Mouse (Mus musculus): Measurements from ENCODE around the gene Fbxl4. TPM values are rescaled to one million over a fixed set of nuclear protein-coding genes. Genes with fewer than 3 reads are reported as not detected.

The Fbxl4 gene
- polyA plus RNA-seq, 1 experiment from 2014 or later: 8.6 TPM

- Histone ChIP-seq H3K9me3 (no peaks in the 10 kb centered on the region), H3K27ac (no peak overlapping the region), H3K4me3 (replicated peaks) (no peak overlapping the region), H3K9ac (replicated peaks) (no peak overlapping the region), H3K4me2 (no peak overlapping the region), H3K36me3 (no peaks in the 10 kb centered on the region), H3K27me3 (no peaks in the 10 kb centered on the region), H3K4me1 (replicated peaks) (0 out of 2 replicates have a peak, but pooled peaks cover 2% of the 10 kb centered on the region)
- no peak for ATAC-seq (ENCODE audit: insufficient number of reproducible peaks, insufficient read depth, low FRiP score, low TSS enrichment, low read depth)
- 86% methylated on average over 13 of the region's 13 CpGs for WGBS
These were observed 35.6 kb downstream of the Fbxl4 start for GRCm38 (mm10) chr4:22392777-22393473.

- H3K27me3 ChIP-seq: no peaks in the 10 kb centered on the region
- no peaks in the 10 kb centered on the region for H3K9me3 ChIP-seq
- no peak for ATAC-seq (ENCODE audit: insufficient number of reproducible peaks, insufficient read depth, low FRiP score, low TSS enrichment, low read depth)
- no peaks in the 10 kb centered on the region for H3K4me1 ChIP-seq (replicated peaks)
- H3K4me3 ChIP-seq (replicated peaks): no peak overlapping the region
- H3K27ac ChIP-seq: no peak overlapping the region
- H3K9ac ChIP-seq (replicated peaks): no peak overlapping the region
- peaks cover 8% of the 10 kb centered on the region for H3K36me3 ChIP-seq
- 74% methylated on average over 2 of the region's 2 CpGs for WGBS
- H3K4me2 ChIP-seq: no peak overlapping the region
These were observed 38.1 kb downstream of the Fbxl4 start for GRCm38 (mm10) chr4:22395404-22395803.

- no peaks in the 10 kb centered on the region for H3K27me3 ChIP-seq
- no peak for ATAC-seq (ENCODE audit: insufficient number of reproducible peaks, insufficient read depth, low FRiP score, low TSS enrichment, low read depth)
- no peaks in the 10 kb centered on the region for H3K9me3 ChIP-seq
- no peak overlapping the region for H3K4me3 ChIP-seq (replicated peaks)
- 100% methylated on average over 1 of the region's 1 CpGs for WGBS
- no peak overlapping the region for H3K9ac ChIP-seq (replicated peaks)
- no peaks in the 10 kb centered on the region for H3K4me1 ChIP-seq (replicated peaks)
- peaks cover 8% of the 10 kb centered on the region for H3K36me3 ChIP-seq
- no peak overlapping the region for H3K27ac ChIP-seq
- H3K4me2 ChIP-seq: no peak overlapping the region
These were observed 39.2 kb downstream of the Fbxl4 start for GRCm38 (mm10) chr4:22396484-22397000.

GRCm38 (mm10) chr4:22397003-22397402, 39.7 kb downstream of the Fbxl4 start:
- no peak overlapping the region for H3K4me2 ChIP-seq
- no peak overlapping the region for H3K27ac ChIP-seq
- WGBS: 92% methylated on average over 5 of the region's 5 CpGs
- peaks cover 8% of the 10 kb centered on the region for H3K36me3 ChIP-seq
- H3K27me3 ChIP-seq: no peaks in the 10 kb centered on the region
- H3K9me3 ChIP-seq: no peaks in the 10 kb centered on the region
- H3K4me1 ChIP-seq (replicated peaks): no peaks in the 10 kb centered on the region
- ATAC-seq (ENCODE audit: insufficient number of reproducible peaks, insufficient read depth, low FRiP score, low TSS enrichment, low read depth): no peak
- H3K9ac ChIP-seq (replicated peaks): no peak overlapping the region
- H3K4me3 ChIP-seq (replicated peaks): no peak overlapping the region

- H3K27ac ChIP-seq: no peak overlapping the region
- H3K4me3 ChIP-seq (replicated peaks): no peak overlapping the region
- no peaks in the 10 kb centered on the region for H3K9me3 ChIP-seq
- peaks cover 14% of the 10 kb centered on the region for H3K36me3 ChIP-seq
- no peaks in the 10 kb centered on the region for H3K27me3 ChIP-seq
- no peak overlapping the region for H3K9ac ChIP-seq (replicated peaks)
- ATAC-seq (ENCODE audit: insufficient number of reproducible peaks, insufficient read depth, low FRiP score, low TSS enrichment, low read depth): no peak
- WGBS: 91% methylated on average over 3 of the region's 3 CpGs
- no peak overlapping the region for H3K4me2 ChIP-seq
- no peaks in the 10 kb centered on the region for H3K4me1 ChIP-seq (replicated peaks)
These were observed 44.7 kb downstream of the Fbxl4 start for GRCm38 (mm10) chr4:22402032-22402431.

GRCm38 (mm10) chr4:22402930-22403329, 45.6 kb downstream of the Fbxl4 start:
- no peak overlapping the region for H3K4me2 ChIP-seq
- H3K4me1 ChIP-seq (replicated peaks): no peaks in the 10 kb centered on the region
- H3K9me3 ChIP-seq: no peaks in the 10 kb centered on the region
- H3K36me3 ChIP-seq: peaks cover 14% of the 10 kb centered on the region
- H3K4me3 ChIP-seq (replicated peaks): no peak overlapping the region
- H3K9ac ChIP-seq (replicated peaks): no peak overlapping the region
- no peaks in the 10 kb centered on the region for H3K27me3 ChIP-seq
- whole genome bisulfite sequencing: 91% methylated on average over 10 of the region's 10 CpGs
- ATAC-seq (ENCODE audit: insufficient number of reproducible peaks, insufficient read depth, low FRiP score, low TSS enrichment, low read depth): no peak
- no peak overlapping the region for H3K27ac ChIP-seq

- peaks cover 10% of the 10 kb centered on the region; the same call in 1 of the 2 replicates for H3K36me3 ChIP-seq
- no peak overlapping the region for H3K4me3 ChIP-seq (replicated peaks)
- ATAC-seq (ENCODE audit: insufficient number of reproducible peaks, insufficient read depth, low FRiP score, low TSS enrichment, low read depth): no peak
- no peak overlapping the region for H3K9ac ChIP-seq (replicated peaks)
- H3K4me2 ChIP-seq: no peak overlapping the region
- H3K27me3 ChIP-seq: no peaks in the 10 kb centered on the region
- no peaks in the 10 kb centered on the region for H3K9me3 ChIP-seq
- 64% methylated on average over 2 of the region's 2 CpGs for WGBS
- H3K27ac ChIP-seq: no peak overlapping the region
- H3K4me1 ChIP-seq (replicated peaks): no peaks in the 10 kb centered on the region
These were observed 63.3 kb downstream of the Fbxl4 start for GRCm38 (mm10) chr4:22420627-22421026.

GRCm38 (mm10) chr4:22422400-22422799, 65.1 kb downstream of the Fbxl4 start:
- H3K4me2 ChIP-seq: no peak overlapping the region
- no peaks in the 10 kb centered on the region for H3K27me3 ChIP-seq
- no peak for ATAC-seq (ENCODE audit: insufficient number of reproducible peaks, insufficient read depth, low FRiP score, low TSS enrichment, low read depth)
- H3K9me3 ChIP-seq: no peaks in the 10 kb centered on the region
- no peaks in the 10 kb centered on the region for H3K4me1 ChIP-seq (replicated peaks)
- H3K27ac ChIP-seq: no peak overlapping the region
- H3K9ac ChIP-seq (replicated peaks): no peak overlapping the region
- peaks cover 14% of the 10 kb centered on the region; the same call in 1 of the 2 replicates for H3K36me3 ChIP-seq
- H3K4me3 ChIP-seq (replicated peaks): no peak overlapping the region
- 72% methylated on average over 4 of the region's 4 CpGs for WGBS

- ATAC-seq (ENCODE audit: insufficient number of reproducible peaks, insufficient read depth, low FRiP score, low TSS enrichment, low read depth): no peak
- H3K27ac ChIP-seq: no peak overlapping the region
- peaks cover 16% of the 10 kb centered on the region; the same call in 1 of the 2 replicates for H3K36me3 ChIP-seq
- H3K4me2 ChIP-seq: no peak overlapping the region
- H3K4me3 ChIP-seq (replicated peaks): no peak overlapping the region
- no peaks in the 10 kb centered on the region for H3K9me3 ChIP-seq
- 91% methylated on average over 3 of the region's 3 CpGs for WGBS
- H3K4me1 ChIP-seq (replicated peaks): no peaks in the 10 kb centered on the region
- no peaks in the 10 kb centered on the region for H3K27me3 ChIP-seq
- H3K9ac ChIP-seq (replicated peaks): no peak overlapping the region
These were observed 70.8 kb downstream of the Fbxl4 start for GRCm38 (mm10) chr4:22428150-22428549.

GRCm38 (mm10) chr4:22469575-22469974, 112.2 kb downstream of the Fbxl4 start:
- Histone ChIP-seq H3K27ac (no peak overlapping the region), H3K4me2 (no peak overlapping the region), H3K4me1 (replicated peaks) (no peaks in the 10 kb centered on the region), H3K27me3 (0 out of 2 replicates have a peak, but pooled peaks cover 2% of the 10 kb centered on the region), H3K4me3 (replicated peaks) (no peak overlapping the region), H3K36me3 (no peaks in the 10 kb centered on the region), H3K9ac (replicated peaks) (no peak overlapping the region), H3K9me3 (no peaks in the 10 kb centered on the region)
- ATAC-seq (ENCODE audit: insufficient number of reproducible peaks, insufficient read depth, low FRiP score, low TSS enrichment, low read depth): no peak
- 65% methylated on average over 1 of the region's 1 CpGs for WGBS

- peak overlapping the region; percentile 84 for H3K4me2 ChIP-seq
- H3K4me3 ChIP-seq (replicated peaks): peak overlapping the region; percentile 47
- H3K27me3 ChIP-seq: peaks cover 72% of the 10 kb centered on the region
- under 1% methylated on average over 23 of the region's 23 CpGs for WGBS
- H3K4me1 ChIP-seq (replicated peaks): 0 out of 2 replicates have a peak, but pooled peaks cover 15% of the 10 kb centered on the region
- no peaks in the 10 kb centered on the region for H3K9me3 ChIP-seq
- ATAC-seq (ENCODE audit: insufficient number of reproducible peaks, insufficient read depth, low FRiP score, low TSS enrichment, low read depth): peak; percentile 59; the same call in 1 of the 2 replicates
- H3K27ac ChIP-seq: no peak overlapping the region
- peak overlapping the region; percentile 52 for H3K9ac ChIP-seq (replicated peaks)
- no peaks in the 10 kb centered on the region for H3K36me3 ChIP-seq
These were observed 119.8 kb downstream of the Fbxl4 start for GRCm38 (mm10) chr4:22476967-22477710.

Data from limb, embryonic 12.5 days (tissue).